Mouse (Mus musculus) left cerebral cortex, postnatal 4 days (tissue): ENCODE results near the gene Gata3. TPM values are rescaled to one million over a fixed set of nuclear protein-coding genes. Genes with fewer than 3 reads are reported as not detected.

ENCODE experiments used
- DNase-seq: peaks from one replicate; pipeline ENCODE4 v3.0.0-alpha.2; 2022
- intact Hi-C: fragments of 180-260 bp; cut with DNase I; formaldehyde crosslinking; loops from one replicate; pipeline ENCODE4 v1.15.1; 2025
- total RNA-seq, 2 experiments: library from RNA; stranded (reverse); gene quantifications; 2 replicates each; pipeline ENCODE4 v1.2.3; 2021

Gene Gata3
- total RNA-seq, 2 experiments from 2014 or later: 1.0 to 1.5 TPM

DNA sequence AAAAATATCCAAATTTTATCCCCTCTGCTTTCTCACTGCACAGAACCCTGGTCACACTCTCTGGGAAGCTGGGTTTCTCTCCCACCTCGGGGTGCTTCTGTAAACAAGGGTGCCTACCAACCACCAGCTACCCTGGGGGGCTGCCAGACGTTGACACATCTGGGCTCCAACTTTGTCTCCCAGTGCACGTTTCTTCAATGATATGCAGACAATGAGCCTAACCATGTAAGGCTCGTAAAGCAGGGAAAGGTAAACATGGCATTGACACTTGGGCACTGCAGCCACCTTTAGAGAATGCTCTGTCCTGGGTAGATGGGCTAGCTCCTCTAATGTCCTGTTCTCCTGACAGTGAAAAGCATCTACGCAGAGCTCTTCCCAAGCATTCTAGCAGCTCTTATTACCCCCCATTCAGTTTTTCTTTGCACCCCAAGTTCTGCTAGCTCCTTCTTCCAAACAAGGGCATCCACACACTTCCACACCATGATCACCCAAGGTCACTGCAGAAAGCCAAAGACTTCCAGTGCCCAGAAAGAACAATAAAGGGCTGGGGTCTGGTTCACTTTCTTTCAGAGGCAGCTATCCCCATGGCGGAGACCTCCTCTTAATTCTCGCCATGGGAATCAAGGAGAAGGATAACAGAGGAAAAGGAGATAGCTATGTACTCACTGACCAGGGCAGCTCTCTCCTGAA lies 2.8 kb downstream of the Gata3 start:
- DNase-seq: no peak
- intact Hi-C loops: loop anchor here (10.0 kb wide), 1 partner anchor 1132 kb away; no protein-coding TSS in a partner anchor

DNA sequence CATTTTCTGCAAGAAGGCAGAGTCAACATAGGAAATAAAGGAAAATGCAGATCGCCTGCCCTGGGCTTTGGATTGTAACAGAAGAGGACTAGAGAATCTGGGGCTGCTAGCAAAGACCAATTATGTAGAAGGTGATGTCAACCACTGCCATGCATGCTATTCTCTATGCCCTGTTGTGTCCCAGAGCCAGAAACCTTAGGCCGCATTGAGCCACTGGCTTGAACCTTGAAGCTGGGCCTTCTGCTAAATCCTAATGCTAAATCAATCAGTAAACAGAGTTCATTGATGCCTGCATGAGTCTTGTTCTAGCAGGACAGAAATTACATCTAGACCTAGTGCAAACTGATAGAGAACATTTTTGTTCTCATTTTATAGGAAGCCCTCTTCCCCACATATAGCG lies 3.8 kb downstream of the Gata3 start:
- intact Hi-C loops: loop anchor here (10.0 kb wide), 1 partner anchor 1131 kb away; no protein-coding TSS in a partner anchor
- no peak for DNase-seq

- intact Hi-C loops: loop anchor here (10.0 kb wide), 1 partner anchor 1130 kb away; no protein-coding TSS in a partner anchor
- DNase-seq: no peak
Measured at GRCm38 (mm10) chr2:9885217-9885770, 4.5 kb downstream of the Gata3 start.

DNA sequence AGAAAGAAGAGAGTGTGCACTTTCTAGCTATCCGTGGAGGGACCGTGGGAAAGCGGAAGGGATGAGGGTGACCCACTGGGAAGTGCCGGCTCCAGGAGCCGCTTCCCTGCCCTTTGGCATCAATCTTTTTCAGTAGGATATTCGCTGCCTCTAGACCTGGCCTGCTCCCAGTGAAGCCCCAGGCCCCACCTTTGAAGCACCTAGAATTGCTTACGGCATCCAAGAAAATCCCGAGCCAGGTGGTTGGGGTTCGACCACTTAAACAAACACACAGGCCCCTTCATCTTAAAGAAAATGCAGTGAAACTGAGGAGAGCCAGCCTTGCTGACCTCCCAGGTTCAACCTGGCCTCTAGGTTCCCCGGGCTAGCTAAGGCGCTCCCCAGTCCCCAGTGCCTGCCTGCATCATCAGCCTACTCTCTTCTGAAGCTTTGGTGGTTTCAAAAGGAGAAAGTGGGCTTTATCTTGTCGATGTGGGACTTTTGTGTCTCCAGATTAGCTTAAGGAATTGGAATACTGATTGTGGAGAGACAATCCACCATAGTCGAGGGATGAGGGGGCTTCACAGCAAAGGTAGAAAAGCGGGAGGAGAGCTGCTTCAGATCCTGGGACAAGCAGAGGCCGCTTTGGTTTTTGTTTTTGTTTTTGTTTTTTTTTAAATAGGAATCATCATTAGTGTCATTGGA lies 5.2 kb downstream of the Gata3 start:
- intact Hi-C loops: loop anchor here (5.0 to 10.0 kb wide), 4 partner anchors 128 to 1207 kb away; no protein-coding TSS in a partner anchor
- DNase-seq: no peak

DNA sequence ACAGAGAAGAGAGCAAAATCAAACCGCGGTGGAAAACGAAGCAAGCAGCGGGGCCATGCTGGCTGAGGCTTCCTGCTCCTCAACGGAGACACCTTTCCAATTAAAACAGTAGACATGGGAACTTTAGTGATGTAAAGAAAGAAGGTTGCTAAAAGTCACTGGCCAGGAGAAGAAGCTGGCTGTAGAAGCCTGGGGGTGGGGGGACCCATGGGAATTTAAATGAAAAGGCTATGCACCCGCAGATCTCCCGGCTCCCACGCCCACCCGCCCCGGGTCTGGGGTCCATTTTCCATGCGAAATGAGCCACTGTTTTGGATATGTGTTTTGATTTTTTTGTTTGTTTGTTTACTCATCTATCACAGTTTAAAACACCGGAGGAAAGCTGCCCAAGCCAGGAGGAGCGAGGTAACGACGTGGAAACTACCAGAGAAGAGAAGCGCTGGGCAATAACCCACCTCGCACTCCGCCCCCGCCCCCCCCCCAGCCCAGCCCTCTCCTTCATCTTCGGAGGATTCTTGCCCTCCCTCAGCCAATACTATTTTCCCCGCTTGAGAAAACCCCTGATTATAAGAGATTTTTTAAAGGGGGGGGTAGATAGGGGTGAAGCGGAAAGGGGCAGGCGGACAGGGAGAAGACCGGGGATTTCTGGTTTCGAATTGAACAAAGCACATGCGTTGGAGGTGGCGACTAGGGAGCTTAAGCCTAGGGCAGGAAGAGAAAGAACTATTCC lies 5.9 kb downstream of the Gata3 start:
- intact Hi-C loops: loop anchor here (5.0 to 10.0 kb wide), 4 partner anchors 128 to 1207 kb away; no protein-coding TSS in a partner anchor
- DNase-seq: no peak

DNA sequence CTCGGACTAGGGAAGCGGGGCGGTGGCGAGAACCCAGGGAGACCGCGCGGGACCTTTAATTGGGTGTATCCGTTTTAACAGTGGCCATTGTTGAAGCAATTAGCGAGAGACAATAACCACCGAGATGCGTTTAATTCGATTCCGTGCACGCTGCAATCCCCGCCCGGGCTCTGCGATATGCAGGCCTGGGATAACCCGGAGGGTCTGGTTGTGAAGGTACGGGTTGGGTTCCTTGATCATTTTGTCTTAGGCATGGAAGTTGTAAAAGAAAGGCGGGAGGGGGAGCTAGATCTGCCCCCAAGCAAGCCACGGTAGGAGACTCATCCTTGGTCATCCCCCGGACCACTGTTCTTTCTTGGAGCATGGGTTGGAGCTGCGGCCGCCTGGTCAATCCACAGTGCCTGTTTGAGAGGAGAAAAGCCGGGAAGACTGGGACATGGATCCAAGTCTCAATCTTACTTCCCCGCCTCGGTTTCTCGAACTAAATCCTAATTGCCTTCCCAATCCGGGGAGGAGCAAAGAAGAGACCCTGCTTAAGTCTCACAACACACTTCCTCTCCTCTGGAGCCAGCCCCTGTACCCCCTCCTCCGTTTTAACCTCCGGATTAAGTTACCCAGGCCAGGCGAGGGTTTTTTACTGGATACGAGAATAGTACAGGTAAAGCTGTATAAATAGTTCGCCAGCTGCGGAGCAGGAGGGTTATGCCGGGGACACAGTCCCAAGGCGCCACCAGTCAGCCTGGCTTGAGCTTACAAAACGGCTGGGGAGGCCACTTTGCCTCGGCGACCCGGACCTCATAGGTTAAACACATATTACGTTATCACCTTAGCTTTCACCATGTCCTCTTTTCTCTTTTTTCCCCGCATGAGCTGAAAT lies 6.7 kb downstream of the Gata3 start:
- no peak for DNase-seq
- intact Hi-C loops: loop anchor here (5.0 to 10.0 kb wide), 4 partner anchors 129 to 1206 kb away; no protein-coding TSS in a partner anchor

DNA sequence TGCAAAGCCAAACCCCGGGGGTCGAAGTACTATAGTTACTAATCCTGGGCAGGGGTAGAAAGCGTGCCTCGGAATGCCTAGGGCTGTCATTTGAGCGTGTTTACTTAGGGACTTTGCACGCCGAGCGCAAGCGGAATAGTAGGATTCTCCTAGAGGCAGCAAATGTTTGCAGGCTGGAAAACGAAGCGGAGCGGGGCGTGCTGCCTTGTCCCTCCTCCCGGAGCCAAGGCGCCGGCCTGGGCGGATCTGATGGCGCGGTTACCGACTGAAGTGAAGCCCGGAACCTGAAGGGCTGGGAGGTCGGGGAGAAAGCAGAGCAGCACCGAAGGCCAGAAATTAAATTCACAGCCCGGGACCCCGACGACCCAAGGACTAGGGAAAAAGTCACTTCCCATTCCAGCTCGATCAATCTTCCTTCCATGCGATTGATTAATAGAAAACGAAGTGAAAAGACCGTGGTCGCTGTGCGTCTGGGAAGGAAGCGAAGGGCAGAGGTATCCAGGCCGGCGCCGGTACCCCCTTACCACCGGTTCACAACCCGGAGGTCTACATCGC lies 7.4 kb downstream of the Gata3 start:
- DNase-seq: no peak
- intact Hi-C loops: loop anchor here (5.0 to 10.0 kb wide), 4 partner anchors 130 to 1205 kb away; no protein-coding TSS in a partner anchor

GRCm38 (mm10) chr2:9881611-9882023 lies 8.2 kb downstream of the Gata3 start:
- no peak for DNase-seq
- intact Hi-C loops: loop anchor here (5.0 to 10.0 kb wide), 4 partner anchors 131 to 1204 kb away; no protein-coding TSS in a partner anchor

DNA sequence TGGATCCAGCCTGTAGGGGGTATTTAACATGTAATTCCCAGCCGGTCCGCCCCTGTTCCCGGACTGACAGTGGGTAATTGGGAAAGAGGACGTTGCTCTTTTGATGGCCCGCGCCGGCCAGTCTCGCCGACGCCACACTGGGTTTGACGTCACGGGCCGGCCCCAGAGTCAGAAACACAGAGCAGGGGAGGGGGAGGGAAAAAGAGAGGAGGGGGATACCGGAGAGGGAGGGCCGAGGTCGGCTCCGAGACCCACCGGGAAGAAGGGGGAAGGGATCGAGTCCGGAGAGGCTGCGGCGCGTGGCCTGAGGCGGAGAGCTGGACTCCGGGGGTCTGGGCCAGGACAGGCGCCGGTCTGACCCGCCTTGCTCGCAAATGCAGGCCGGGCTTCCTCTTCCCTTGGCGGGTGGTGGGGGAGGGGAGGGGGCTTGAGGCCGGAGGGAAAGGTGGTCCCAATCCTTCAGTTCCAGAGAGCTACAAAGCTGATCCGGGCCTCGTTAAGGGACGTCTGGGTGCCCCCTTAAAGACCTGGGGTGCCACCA lies 8.7 kb downstream of the Gata3 start, which contains the start of gene 4930412O13Rik:
Gene 4930412O13Rik (plus strand): TSS at position 202 of the 541 bp plus-strand sequence.
- no peak for DNase-seq
- intact Hi-C loops: loop anchor here (5.0 to 10.0 kb wide), 4 partner anchors 131 to 1204 kb away; no protein-coding TSS in a partner anchor

- DNase-seq: no peak
- intact Hi-C loops: loop anchor here (5.0 to 10.0 kb wide), 4 partner anchors 132 to 1203 kb away; no protein-coding TSS in a partner anchor
Measured at GRCm38 (mm10) chr2:9880271-9880670, 9.6 kb downstream of the Gata3 start.

DNA sequence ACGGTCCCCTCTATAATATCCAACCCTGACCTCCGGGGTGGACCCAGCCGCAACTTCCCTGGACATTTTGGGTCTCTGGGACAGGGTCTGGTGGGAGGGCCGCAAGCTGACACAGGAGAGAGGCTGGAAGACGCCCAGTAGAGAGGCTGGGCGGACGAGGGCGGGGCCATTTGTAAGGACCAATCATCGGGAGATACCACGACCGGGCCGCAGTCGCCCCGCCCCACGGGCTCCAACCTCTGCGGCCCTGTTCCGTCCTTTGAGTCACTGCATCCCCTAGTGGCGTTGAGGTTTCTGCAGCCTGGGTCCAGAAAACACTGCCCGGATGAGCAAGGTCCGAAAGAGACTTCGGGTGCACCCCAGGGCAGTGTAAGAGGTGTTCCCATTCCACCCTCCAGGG lies 10.3 kb downstream of the Gata3 start:
- intact Hi-C loops: no loop called here
- peak; percentile 92 for DNase-seq

GRCm38 (mm10) chr2:9879092-9879491 lies 10.7 kb downstream of the Gata3 start:
- no peak for DNase-seq
- intact Hi-C loops: no loop called here

- intact Hi-C loops: no loop called here
- DNase-seq: no peak
Measured at GRCm38 (mm10) chr2:9878564-9879081, 11.2 kb downstream of the Gata3 start.

- intact Hi-C loops: no loop called here
Measured at GRCm38 (mm10) chr2:9877966-9878563, 11.8 kb downstream of the Gata3 start.

GRCm38 (mm10) chr2:9877326-9877690 lies 12.5 kb downstream of the Gata3 start:
- no peak for DNase-seq
- intact Hi-C loops: no loop called here

More at GRCm38 (mm10) chr2:9877966-9878563, 11.8 kb downstream of the Gata3 start:
- DNase-seq: no peak

DNA sequence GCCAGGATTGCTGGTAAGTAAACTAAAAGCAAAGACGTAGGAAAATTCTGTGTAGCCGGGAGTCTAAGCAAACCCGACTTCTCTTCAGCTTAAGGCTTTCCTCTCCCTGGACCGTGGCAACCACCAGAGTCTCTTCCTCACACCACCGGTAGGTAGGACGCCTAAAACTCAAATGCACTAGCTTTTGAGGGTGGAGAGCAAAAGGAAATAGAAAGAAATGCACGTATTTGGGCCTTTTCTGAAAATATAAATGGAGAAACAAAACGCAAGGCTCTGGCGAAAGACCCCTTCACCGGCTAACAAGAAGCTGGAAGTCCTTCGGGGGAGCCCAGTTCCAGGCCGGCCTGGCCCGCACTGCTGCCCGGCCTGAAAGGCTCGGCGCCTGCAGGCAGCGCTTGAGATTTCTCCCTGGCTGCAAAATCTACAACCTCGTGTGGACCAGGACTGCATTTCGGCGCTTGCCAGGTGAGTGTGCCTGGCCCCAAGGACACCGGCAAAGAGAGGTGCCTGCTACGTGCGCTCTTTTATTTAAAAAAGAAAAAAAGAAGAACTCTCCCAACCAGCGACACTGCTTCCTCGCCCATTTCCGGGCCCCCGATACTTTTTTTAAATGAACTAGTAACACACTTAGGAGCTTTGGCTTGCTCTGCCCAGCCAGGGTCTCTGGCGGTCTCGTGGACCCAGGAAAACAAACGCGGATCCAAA lies 13.1 kb downstream of the Gata3 start:
- DNase-seq: no peak
- intact Hi-C loops: no loop called here

DNA sequence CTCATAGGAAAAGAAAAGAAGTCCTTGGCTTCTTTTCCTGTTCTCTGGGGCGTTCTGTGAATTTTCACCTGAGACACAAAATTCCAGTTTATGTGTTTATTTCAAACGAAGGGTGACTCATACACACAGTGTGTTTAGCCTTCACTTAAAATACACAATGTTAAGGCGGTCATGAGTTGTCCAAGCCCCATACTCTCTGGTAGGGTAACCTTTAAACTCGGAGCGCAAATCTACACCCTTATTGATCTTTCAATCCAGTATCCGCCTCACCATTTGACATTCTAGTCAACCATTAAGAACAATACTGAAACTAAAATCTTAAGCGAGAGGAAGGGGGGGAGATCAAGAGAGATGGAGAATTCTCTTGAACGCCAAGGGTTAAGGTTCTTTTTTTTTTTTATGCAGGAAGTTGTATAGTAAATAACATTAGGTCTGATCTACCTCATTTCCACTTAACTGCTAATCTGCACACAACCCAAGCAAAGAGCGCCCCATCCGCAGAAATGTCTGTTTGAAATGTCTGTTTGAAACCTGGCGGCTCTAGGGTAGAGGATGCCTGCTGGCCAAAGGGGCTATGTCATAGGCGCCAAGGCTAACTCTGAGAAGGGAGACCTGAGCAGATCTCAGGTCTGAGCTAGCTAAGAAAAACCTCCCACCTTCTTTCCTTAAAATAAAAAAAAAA lies 14.0 kb downstream of the Gata3 start:
- DNase-seq: no peak
- intact Hi-C loops: no loop called here
